Mouse (Mus musculus): ENCODE data around the gene Vdr.

Gene Vdr

GRCm38 (mm10) chr15:97821321-97821982 is 89.0 kb downstream of the Vdr start:
- CTCF ChIA-PET = interaction anchor here in 3 of 4 experiments (0.5 to 1.4 kb wide), 7 partner anchors 14 to 59 kb away, joined by 3 to 5 read pairs (median 4); no protein-coding TSS in a partner anchor
- POLR2A ChIA-PET = interaction anchor here in 3 of 4 experiments (0.6 to 1.3 kb wide), 7 partner anchors 8 to 26 kb away, joined by 3 to 7 read pairs (median 3); no protein-coding TSS in a partner anchor

- ChIA-PET CTCF (interaction anchor here in 3 of 4 experiments (0.6 to 1.0 kb wide), 5 partner anchors 9 to 1596 kb away, joined by 3 to 5 read pairs (median 5); partner anchors contain the start of gene Adcy6 (in 1 of the 3)), POLR2A (interaction anchor here in 2 of 4 experiments (0.9 to 1.5 kb wide), 5 partner anchors 9 to 32 kb away, joined by 3 read pairs; no protein-coding TSS in a partner anchor)
Observed at GRCm38 (mm10) chr15:97819937-97820336, 90.5 kb downstream of the Vdr start.

- ChIA-PET POLR2A (interaction anchor here in 2 of 4 experiments (0.6 to 1.1 kb wide), 7 partner anchors 9 to 691 kb away, joined by 3 to 5 read pairs (median 3); no protein-coding TSS in a partner anchor), CTCF (interaction anchor here (0.7 to 2.5 kb wide), 19 partner anchors 8 to 149 kb away, joined by 3 to 11 read pairs (median 4); partner anchors contain the start of gene Tmem106c (in 1 of the 4))
Observed at GRCm38 (mm10) chr15:97816199-97816994, 94.0 kb downstream of the Vdr start.

- POLR2A ChIA-PET = interaction anchor here in 1 of 4 experiments (0.8 kb wide), 1 partner anchor 35 kb away, joined by 3 read pairs; no protein-coding TSS in a partner anchor
- CTCF ChIA-PET = interaction anchor here in 3 of 4 experiments (0.5 to 2.1 kb wide), 7 partner anchors 10 to 1910 kb away, joined by 3 to 11 read pairs (median 3); partner anchors contain the start of gene Cox14 (in 1 of the 3)
Observed at GRCm38 (mm10) chr15:97815254-97815653, 95.2 kb downstream of the Vdr start.

GRCm38 (mm10) chr15:97814703-97815102 is 95.7 kb downstream of the Vdr start:
- POLR2A ChIA-PET = interaction anchor here in 1 of 4 experiments (0.8 kb wide), 1 partner anchor 36 kb away, joined by 3 read pairs; no protein-coding TSS in a partner anchor
- CTCF ChIA-PET = interaction anchor here in 3 of 4 experiments (0.5 to 2.1 kb wide), 7 partner anchors 10 to 1910 kb away, joined by 3 to 11 read pairs (median 4); partner anchors contain the start of gene Cox14 (in 1 of the 3)

- ChIA-PET POLR2A (interaction anchor here in 1 of 4 experiments (0.6 to 0.8 kb wide), 2 partner anchors 8 to 1107 kb away, joined by 3 read pairs; no protein-coding TSS in a partner anchor), CTCF (interaction anchor here in 2 of 4 experiments (0.6 to 3.0 kb wide), 4 partner anchors 11 to 36 kb away, joined by 3 to 13 read pairs (median 6); no protein-coding TSS in a partner anchor)
Observed at GRCm38 (mm10) chr15:97813452-97814204, 96.8 kb downstream of the Vdr start.

- CTCF ChIA-PET = interaction anchor here in 2 of 4 experiments (0.8 to 3.0 kb wide), 7 partner anchors 12 to 876 kb away, joined by 3 to 13 read pairs (median 6); no protein-coding TSS in a partner anchor
- POLR2A ChIA-PET = interaction anchor here in 2 of 4 experiments (0.5 to 0.6 kb wide), 2 partner anchors 112 to 141 kb away, joined by 3 read pairs; no protein-coding TSS in a partner anchor
Observed at GRCm38 (mm10) chr15:97812875-97813274, 97.6 kb downstream of the Vdr start.

- ChIA-PET CTCF (interaction anchor here in 3 of 4 experiments (0.8 to 3.0 kb wide), 8 partner anchors 17 to 875 kb away, joined by 3 to 13 read pairs (median 4); no protein-coding TSS in a partner anchor), POLR2A (interaction anchor here in 1 of 4 experiments (0.5 kb wide), 1 partner anchor 208 kb away, joined by 3 read pairs; no protein-coding TSS in a partner anchor)
Observed at GRCm38 (mm10) chr15:97812126-97812525, 98.3 kb downstream of the Vdr start.

- ChIA-PET CTCF (interaction anchor here in 2 of 4 experiments (1.2 to 3.0 kb wide), 5 partner anchors 23 to 39 kb away, joined by 3 to 13 read pairs (median 4); no protein-coding TSS in a partner anchor), POLR2A (no interaction called here)
Observed at GRCm38 (mm10) chr15:97811307-97811706, 99.1 kb downstream of the Vdr start.

- ChIA-PET CTCF (interaction anchor here in 3 of 4 experiments (0.6 to 1.1 kb wide), 7 partner anchors 19 to 147 kb away, joined by 3 to 11 read pairs (median 4); no protein-coding TSS in a partner anchor), POLR2A (interaction anchor here in 1 of 4 experiments (1.4 kb wide), 1 partner anchor 10 kb away, joined by 4 read pairs; no protein-coding TSS in a partner anchor)
Observed at GRCm38 (mm10) chr15:97810399-97810798, 100.0 kb downstream of the Vdr start.

- POLR2A ChIA-PET = interaction anchor here in 1 of 4 experiments (1.4 kb wide), 1 partner anchor 9 kb away, joined by 4 read pairs; no protein-coding TSS in a partner anchor
- CTCF ChIA-PET = interaction anchor here in 3 of 4 experiments (0.6 to 1.1 kb wide), 7 partner anchors 19 to 146 kb away, joined by 3 to 11 read pairs (median 4); no protein-coding TSS in a partner anchor
Observed at GRCm38 (mm10) chr15:97809942-97810341, 100.5 kb downstream of the Vdr start.

GRCm38 (mm10) chr15:97809206-97809605 is 101.2 kb downstream of the Vdr start:
- POLR2A ChIA-PET = interaction anchor here in 1 of 4 experiments (1.2 to 1.4 kb wide), 2 partner anchors 8 to 11 kb away, joined by 3 to 4 read pairs; no protein-coding TSS in a partner anchor
- CTCF ChIA-PET = interaction anchor here in 3 of 4 experiments (0.8 to 1.5 kb wide), 4 partner anchors 8 to 837 kb away, joined by 3 read pairs; no protein-coding TSS in a partner anchor

GRCm38 (mm10) chr15:97808532-97808931 is 101.9 kb downstream of the Vdr start:
- ChIA-PET POLR2A (interaction anchor here in 1 of 4 experiments (1.2 kb wide), 1 partner anchor 12 kb away, joined by 3 read pairs; no protein-coding TSS in a partner anchor), CTCF (interaction anchor here in 3 of 4 experiments (0.8 to 1.5 kb wide), 4 partner anchors 9 to 836 kb away, joined by 3 read pairs; no protein-coding TSS in a partner anchor)

- ChIA-PET CTCF (interaction anchor here in 1 of 4 experiments (1.5 kb wide), 1 partner anchor 9 kb away, joined by 3 read pairs; no protein-coding TSS in a partner anchor), POLR2A (no interaction called here)
Observed at GRCm38 (mm10) chr15:97807867-97808266, 102.6 kb downstream of the Vdr start.

Data from embryonic stem cell, embryonic (primary cell).